Mouse (Mus musculus) liver, adult 2 months (tissue): ENCODE data around the gene Oser1.

ENCODE experiments used
- CTCF ChIP-seq: fragments of 200-500 bp; IDR thresholded peaks from 2 replicates; pipeline ENCODE4 v1.5.1; 2011; ENCODE audit warnings: low read depth, low read length, control low read depth
- POLR2A ChIP-seq: fragments of 200-500 bp; IDR thresholded peaks from 2 replicates; pipeline ENCODE4 v1.6.1; 2011; ENCODE audit warnings: low read length, control low read depth; ENCODE audit not compliant: insufficient read depth; ENCODE audit errors: extremely low read depth

DNA sequence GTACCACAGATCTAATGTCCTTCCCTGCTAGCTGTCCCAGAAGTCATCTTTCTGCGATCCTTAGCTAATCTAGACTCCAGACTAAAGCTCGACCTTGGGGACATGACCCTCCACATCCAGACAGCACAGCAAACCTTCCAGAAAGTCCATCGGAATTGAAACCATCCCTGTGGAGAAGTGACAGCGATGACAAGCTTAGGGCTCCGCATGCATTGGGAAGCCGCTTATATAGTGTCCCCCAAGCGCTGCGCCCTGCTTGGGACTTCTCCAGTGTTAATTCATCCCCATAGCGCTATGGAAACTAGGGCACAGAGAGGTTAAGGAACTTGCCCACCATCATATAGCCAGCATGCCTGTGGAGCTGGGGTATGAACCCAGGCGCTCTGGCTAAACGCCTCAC is 38.3 kb upstream of the Oser1 start:
- TF ChIP-seq CTCF (no peak), POLR2A (no peak)
